Mouse (Mus musculus) layer of hippocampus, adult 11-12 months (tissue): ENCODE measurements around the gene Gm37596.
"Not testable (repeated sequence)": the region's sequence is repeated elsewhere in the genome, so short reads cannot be mapped to it uniquely, and the experiment has no call there.

ENCODE experiments used
- DNase-seq: peaks from one replicate; pipeline ENCODE4 v3.0.0; 2022; ENCODE audit warnings: low spot score

The Gm37596 gene

DNA sequence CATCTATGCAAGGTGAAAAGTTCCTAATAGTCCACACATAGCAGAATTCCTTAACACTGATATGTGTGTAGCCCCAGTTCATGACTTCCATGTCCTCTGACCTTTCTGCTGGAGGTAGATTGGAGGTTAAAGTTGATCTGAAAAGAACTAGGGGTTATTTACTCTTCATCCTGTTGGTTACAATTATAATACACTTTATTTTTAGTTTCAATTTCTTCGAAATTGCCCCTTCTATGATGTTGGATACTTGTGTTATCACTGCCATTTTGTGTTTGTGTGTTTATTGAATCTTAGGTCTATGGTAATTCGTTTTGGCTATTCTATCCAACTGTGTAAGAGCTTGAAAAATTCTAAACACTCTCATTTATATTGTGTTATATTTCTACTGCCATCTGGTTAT, at the start of gene Gm37596:
Gene Gm37596 (minus strand): TSS at position 101 of the 400 bp plus-strand sequence.
- not testable (repeated sequence) for DNase-seq

DNA sequence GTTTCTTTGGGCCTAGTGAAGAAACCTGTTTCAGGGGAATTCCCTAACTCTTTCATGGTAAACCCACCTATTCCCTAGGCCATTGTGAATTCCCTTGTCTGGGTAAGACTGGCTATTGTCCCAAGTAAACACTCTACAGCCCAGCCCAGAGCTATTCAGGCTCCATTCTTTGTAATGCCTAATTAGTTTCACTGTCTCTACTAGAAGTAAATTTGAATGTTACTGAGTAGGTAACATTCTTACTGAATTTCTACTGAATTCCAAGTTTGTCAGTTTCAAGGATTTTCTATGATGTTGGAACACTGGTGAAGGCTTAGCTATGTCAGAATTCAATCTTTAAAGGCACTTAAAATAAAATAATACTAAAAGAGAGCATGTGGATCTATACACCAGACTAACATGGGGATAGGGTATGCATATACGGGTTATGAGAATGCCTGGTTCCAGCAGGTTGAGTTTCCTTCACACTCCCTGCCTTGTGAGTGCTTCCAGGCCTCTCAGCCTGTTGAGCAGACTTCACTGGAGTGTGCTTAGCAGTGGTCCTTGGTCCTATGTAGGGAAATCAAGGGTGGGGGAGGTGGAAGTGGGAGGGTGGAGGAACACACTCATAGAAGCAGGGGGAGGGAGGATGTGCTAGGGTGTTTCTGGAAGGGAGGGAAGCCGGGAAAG, 16.2 kb upstream of the Gm37596 start:
- DNase-seq = not testable (repeated sequence)

DNA sequence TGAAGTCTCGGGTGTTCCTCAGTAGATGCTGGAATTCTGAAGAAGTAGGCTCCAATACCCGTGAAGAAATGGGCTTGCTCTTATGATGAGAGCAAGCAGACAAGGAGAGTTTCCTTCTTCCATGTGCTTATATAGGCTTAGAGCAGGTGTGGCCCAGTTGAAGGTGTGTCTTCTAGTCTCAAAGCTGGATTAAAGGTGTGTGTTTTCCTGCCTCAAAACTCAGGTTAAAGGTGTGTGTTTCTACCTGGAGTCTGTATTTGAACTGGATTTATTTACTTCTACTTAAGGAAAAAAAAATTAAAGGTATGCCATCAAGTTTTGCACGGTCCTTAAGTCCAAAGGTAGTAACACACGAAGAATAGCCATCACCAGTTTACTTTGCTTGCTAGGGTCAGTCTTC, 16.7 kb downstream of the Gm37596 start, which contains the start of gene Tdpoz1:
Gene Tdpoz1 (minus strand): TSS at position 101 of the 400 bp plus-strand sequence.
- not testable (repeated sequence) for DNase-seq

DNA sequence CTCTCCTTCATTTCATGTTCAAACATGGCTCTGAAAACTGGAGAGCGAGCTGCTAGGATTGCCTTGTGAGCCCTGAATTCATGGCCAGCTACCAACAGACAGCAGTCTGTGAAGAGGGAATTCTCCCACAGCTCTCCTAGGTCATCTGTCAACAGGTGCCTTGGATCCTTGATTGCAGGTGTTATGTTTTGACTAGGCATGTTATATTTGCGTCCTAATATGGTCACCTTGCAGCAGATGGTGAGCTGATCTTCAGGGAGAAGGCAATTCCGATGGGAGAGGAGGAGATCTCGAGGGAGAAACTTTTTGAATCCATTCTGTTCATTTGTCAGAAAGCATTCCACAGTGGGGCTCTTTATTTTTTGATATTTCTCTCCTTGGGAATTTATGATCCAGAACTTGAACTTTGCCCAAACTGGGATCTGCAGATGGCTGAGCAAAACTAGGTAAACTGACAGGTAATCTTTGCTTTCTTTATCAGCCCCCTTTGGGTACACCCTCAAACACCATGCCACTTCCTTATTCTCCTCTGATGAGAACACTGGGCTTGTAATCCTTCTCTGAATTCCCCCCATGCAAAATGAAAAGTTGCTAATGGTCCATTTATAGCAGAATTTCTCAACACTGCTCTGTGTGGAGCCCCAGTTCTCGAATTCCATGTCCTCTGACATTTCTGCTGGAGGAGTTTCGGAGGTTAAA, 21.9 kb downstream of the Gm37596 start:
- not testable (repeated sequence) for DNase-seq

DNA sequence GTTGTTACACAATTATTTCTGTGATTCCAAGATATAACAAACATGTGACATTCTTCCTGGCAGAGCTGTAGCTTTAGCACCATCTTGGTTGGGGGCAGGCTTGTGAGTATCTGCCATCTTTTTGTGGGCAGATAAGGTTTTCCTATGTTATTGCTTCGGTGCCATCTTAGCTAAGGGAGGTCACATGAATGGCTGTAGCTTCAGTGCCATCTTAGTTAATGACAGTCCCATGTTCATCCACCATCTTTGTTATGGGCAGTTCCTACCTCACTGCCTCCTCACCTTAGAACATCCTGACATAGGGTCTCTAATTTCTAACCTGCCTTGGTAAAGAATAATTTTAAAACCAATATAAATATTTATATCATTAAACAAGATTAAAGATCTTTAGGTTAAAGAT, 38.6 kb downstream of the Gm37596 start:
- DNase-seq = no peak

DNA sequence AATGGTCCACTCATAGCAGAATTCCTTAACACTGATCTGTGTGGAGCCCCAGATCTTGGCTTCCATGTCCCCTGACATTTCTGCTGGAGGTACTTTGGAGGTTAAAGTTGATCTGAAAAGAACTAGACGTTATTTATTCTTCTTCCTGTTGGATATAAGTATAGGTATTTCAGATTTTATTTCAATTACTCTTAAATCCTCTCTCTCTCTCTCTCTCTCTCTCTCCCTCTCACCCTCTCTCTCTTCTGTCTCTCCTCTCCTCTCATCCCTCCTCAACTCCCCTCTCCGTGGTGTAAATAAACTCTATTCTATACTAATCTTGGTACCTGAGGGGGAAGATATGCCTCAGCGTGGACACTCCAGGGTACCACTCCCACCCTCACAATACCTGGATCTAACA, 40.3 kb downstream of the Gm37596 start, which contains the start of gene Tdpoz2:
Gene Tdpoz2 (minus strand): TSS at position 101 of the 400 bp plus-strand sequence.
- DNase-seq = no peak
